Mouse (Mus musculus) cerebellum, postnatal 10 days (tissue): Measurements from ENCODE around the gene Edn1.
A peak's percentile ranks its signal among the peaks of the same experiment; 100 is the strongest.

ENCODE experiments used
- DNase-seq, 2 experiments: peaks; one replicate each; pipeline ENCODE4 v3.0.0; 2021; ENCODE audit warnings: mixed read lengths in 2 of 2

The Edn1 gene

DNA sequence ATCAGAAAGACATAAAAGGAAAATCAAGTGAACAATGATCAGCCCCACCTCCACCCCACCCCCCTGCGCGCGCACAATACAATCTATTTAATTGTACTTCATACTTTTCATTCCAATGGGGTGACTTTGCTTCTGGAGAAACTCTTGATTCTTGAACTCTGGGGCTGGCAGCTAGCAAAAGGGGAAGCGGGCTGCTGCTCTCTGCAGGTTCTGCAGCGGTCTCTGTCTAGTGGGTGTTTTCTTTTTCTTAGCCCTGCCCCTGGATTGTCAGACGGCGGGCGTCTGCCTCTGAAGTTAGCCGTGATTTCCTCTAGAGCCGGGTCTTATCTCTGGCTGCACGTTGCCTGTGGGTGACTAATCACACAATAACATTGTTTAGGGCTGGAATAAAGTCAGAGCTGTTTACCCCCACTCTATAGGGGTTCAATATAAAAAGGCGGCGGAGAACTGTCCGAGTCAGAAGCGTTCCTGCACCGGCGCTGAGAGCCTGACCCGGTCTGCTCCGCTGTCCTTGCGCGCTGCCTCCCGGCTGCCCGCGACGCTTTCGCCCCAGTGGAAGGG is at the start of gene Edn1:
Gene Edn1, plus strand, starts transcription at position 316 of the 561 bp plus-strand sequence.
- DNase-seq, result peak; percentile 26 to 33

DNA sequence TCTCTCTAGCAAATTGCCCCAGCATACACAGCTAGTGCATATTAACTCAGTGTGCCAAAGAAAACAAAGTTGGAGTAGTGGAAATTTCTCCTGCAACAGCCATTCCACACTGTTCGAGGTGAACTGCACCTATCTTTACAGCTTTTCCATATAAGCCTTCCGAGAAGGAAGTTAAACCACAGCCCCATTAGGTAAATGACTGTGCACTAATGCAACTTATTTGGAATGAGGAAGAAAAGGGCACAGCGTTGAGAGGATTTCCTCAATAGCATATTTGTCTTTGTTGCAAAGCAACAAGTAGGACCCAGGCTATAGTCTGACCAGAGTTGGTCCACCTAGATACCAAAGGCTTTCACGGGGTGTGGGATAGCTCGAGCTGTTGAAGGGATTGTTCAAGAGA is 47.5 kb upstream of the Edn1 start:
- DNase-seq, result no peak

DNA sequence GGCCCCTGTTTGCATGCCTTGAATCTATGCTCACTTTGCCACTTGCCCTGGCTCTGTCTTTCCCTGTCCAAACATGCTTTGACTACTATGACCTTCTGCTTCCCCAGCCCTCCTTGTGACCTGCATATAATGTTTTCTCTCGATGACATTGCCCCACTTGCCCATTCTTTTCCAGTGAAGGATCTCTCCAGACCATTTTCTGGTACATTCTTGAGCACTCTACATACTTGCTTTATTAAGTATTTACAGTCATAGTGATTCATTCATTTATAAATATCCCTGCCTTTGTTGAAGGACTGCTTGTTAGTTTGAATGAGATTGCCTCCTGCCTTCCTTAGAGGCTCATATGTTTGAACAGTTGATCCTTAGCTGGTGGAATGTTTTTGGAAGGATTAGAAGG is 46.2 kb upstream of the Edn1 start:
- no peak for DNase-seq

DNA sequence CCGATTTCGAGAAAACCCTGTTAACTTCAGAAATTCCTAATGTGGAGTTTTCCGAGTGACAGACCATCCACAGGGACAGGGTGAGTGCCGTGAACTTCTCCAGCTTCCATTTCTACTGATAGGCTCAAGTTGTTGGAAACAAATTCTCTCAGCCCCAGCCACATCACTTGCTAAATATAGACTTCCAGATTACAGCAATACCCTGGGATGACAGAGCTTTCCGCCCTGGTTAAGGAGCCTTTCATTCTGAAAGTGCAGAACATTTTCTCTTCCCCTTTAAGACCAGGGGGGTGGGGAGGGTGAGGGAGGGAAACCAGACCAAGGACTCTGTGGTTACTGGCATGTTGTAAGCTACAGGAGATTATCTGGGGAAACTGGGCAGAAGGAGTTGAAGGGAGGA is 42.9 kb upstream of the Edn1 start:
- no peak for DNase-seq

DNA sequence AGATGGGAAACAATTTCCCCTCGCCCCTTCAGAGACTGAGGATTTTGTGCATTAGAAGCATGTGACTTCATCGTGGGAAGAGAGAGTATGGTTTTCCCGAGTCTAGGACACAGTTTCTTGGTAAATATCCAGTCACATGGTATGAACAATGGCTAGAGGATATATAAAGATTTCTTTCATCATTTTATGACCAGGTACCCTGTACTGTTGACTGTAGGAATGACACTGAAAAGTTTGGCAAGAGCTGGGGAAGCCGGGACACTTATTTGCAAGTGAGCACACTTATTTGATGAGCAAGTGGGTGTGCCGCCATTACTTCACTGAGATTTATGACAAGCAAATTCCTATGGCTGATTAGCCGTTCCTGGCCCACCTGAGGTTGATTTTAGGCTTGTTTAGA is 40.6 kb upstream of the Edn1 start:
- no peak for DNase-seq

DNA sequence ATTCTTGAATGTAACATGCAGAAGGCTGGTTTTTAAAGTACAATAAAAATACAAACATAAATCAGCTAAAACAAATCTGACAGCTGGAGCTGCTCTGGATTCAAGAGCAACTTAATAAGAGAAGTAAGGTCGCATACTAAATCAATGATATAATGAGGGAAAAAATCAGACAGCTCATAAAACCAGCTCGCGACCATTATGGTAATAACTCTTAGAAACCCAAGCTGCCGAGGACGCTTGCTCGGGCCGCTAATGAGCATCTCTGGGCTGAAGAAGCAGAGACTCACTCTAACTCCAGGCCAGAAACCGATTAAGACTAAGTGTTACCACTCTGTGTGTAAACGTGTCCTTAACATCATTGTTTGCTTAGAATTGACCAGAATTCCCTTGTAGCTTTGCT is 31.2 kb upstream of the Edn1 start:
- DNase-seq, result no peak

DNA sequence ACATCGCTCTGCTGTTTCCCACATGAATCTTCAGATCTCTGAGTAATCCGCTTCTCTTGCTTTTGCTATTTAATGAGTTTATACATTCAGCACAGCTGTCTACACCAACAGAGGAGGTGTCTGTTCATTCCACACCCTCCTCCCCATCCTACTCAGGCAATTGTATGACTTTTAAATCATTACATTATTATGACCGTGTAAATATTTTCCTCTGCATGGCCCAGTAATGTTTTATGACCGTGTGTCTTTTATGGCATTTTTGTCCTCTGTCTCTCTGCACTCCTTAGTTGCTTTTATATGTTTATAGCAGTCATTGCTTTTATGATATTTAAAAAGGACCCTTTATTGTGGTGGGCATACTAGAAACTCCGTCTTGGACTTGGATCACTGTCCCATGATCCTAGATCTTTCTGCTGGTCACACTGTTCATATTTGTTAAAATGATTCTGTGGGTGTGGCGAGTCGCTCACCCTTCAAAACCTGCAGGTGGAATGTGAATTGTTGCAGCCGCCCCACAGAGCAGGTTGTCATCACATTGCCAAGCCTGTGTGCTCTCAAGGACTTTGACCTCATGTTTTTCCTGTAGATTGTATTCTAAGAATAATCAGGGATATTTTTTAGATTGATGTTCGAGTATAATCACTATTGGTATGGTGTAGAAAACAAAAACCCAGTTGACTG is 24.4 kb upstream of the Edn1 start:
- DNase-seq, result no peak

DNA sequence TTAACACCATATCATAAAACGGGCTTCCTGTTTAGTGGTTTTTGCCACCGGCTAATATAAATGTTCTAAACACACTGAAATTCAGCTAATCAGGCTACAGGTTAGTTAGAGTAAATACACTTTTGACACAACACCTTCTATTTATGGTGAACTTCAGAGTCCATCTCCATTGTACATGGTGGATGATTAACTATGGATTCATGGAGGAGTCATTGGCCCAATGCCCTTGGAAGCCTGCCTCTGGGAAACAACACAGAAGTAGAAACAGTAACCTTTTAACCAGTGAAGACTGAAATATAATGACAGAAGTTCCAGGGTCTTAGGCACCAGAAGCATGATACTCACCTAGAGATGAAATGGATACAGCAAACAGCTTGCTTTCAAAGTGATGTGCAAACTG is 23.5 kb upstream of the Edn1 start:
- DNase-seq, result no peak

DNA sequence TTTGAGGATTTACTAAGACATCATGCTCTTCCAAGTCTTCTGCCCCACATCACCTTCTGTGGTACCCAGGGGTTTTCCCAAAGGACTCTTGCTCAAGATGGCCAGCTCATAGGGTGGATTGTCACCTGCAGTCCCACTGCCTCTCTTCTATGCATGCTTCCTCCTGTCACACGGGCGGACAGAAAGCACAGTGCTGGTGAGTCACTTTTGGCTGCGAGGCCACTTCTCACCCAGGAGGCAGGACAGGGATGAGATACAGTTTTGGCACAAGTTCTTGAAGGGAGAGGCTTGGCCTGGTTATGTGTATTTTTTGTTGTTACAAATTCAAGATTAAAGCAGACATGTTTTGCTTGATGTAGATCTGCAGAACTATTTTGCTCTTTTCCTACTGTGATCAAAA is 15.4 kb upstream of the Edn1 start:
- no peak for DNase-seq

DNA sequence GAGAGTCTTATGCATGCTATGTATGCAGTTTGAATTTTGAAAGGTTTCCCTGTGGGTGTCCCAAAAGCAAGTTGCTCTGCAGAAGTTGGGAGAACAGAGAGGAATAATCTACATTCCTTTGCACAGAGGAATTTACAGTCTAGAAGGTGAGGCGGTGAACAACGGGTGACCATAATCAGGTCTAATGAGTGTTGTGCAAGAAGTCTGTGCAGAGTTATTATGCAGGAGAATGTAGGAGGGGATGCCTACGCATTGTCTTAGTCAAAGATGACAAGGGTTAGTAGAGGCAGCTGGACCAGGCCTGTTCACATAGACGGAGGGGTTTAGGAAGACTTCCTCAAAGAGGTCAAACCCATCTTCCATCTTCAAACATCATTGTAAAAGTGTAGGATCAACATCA is 14.5 kb upstream of the Edn1 start:
- no peak for DNase-seq

DNA sequence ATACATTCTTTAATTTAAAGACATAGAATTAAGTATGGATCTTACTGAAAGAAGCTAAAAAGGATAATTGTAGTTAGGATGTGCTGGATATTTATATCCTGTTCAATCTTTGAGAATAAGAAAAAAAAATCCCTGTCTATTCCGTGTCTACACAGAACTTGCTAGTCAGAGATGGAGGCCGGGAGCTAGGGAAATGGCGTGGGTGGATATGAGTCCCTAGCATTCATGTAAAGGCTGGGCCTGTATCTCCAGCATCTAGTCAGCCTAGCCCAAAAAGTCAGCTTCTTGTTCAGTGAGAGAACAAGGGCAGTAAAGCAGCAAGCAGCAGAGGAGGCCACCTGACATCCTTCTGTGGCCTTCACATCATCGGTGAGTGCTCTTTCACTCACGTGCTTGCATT is 8.7 kb upstream of the Edn1 start:
- DNase-seq, result no peak

DNA sequence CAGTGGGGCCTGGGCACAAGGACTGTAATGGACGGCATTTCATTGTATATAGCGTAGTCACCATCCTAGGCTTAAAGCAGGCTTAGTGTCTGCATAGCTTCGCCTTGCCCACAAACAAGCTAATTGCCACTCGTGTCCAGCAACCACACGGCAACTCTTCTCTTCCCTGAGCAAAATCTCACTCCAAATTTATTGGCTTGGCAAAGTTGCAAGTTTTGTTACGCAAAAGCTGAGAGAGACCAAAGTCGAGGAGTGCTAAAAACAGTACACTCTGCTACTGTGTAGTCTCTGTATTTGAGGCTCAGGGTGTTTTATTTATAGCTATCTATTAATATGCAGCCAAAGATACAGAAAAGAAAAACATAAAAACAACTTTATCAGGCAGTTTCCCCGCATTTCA is 3.0 kb upstream of the Edn1 start:
- no peak for DNase-seq

DNA sequence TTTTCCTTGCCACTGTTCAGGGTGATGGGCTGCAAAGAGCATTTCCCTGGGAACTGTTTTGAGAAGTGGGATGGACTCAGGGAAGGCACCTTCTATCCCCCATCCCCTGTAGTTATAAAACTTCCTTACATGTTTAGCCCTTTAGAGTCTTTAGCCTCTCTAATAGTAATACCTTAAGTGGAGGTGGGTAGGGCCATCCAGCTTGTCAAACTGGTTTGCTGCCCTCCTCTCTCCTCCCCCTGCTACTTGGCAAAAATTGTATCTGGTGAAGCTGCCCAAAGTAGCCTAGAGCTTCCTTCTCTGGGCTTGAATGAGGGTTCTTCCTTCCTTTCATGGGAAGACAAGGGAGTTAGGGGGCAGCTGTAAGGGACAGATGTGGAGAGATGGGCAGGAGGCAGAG is 2.5 kb upstream of the Edn1 start:
- DNase-seq, result no peak

DNA sequence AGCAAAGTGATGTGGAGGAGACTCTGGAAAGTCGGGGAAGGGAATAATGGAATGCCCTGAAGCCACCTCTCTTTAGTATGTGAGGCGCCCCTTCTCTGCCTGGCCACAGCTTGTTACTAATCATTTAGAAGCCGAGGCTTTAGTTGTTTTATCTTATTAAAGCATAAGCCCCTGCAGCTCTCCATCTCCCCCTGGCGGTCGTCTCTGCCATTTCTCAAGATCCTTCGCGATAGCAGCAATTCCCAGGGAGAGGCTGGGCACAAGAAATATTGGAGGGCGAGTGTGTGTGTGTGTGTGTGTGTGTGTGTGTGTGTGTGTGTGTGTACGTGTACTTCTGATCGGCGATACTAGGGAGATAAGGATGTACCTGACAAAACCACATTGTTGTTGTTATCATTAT is 709 bp upstream of the Edn1 start:
- peak; percentile 90 to 92 for DNase-seq

DNA sequence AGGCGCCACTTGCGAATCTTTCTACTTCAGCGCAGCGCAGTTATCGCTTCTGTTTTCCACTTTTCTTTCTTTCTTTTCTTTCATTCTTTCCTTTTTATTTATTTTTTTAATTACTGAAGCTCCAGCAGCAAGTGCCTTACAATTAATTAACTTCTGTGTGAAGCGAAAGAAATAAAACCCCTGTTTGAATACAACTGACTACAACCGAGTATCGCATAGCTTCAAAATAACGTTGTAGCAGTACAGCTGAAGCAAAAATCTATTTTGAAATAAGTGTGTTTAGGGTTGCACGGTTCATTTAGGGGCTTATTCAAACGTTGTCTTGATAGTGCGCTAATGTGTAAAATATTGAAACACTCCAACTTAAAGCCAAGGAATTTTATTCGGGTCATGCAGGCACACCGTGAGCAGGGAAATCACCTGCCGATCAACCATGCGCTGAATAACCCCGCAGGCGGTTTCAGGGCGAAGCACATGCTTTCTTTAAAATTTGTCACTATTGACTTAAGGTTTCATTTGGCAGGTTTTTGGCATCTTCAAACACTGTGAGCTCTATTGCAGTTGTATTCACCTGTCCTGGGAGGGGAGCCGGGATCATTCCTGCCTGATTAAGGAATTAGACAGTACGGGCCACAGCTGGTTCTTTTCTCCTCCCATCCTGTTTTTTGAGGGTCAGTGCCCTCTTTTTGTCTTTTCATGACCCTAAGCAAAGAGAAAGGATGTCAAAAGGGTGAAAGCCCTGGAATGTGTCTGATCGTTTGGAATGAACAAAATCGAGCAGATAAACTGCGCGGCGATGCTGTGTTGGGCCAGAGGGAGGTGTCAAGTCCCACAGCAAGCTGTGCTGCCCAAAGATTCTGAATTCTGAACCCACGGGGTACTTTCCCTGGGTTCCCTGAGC is 935 bp downstream of the Edn1 start:
- DNase-seq, result peak in 1 of 2 experiments; percentile 15

DNA sequence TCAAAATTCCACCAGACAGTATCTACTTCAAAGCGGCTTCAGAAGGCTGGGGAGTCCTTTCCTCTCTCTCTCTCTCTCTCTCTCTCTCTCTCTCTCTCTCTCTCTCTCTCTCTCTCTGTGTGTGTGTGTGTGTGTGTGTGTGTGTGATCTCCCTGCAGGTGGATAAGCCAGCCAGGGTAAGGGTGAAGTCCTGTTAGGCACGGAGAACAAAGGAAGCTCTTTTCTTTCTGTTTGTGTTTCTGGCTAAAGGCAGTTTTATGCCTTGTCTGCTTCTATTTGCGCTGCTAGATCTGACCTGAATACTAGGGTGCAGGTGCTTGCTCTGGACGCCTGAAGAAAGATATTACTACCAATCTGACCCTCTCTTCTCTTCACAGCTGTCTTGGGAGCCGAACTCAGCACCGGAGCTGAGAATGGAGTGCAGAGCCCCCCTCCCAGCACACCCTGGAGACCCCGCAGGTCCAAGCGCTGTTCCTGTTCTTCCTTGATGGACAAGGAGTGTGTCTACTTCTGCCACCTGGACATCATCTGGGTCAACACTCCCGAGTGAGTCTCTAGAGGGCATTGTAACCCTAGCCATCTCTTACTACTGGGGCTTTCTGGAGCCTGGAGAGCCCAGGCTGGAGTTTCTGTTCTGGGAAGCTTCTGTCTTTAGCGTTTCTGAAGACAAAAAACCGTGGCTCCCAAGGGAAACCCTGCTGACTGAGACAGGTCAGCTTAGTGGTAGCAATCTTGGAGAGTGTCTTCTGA is 2.1 kb downstream of the Edn1 start:
- DNase-seq, result no peak

DNA sequence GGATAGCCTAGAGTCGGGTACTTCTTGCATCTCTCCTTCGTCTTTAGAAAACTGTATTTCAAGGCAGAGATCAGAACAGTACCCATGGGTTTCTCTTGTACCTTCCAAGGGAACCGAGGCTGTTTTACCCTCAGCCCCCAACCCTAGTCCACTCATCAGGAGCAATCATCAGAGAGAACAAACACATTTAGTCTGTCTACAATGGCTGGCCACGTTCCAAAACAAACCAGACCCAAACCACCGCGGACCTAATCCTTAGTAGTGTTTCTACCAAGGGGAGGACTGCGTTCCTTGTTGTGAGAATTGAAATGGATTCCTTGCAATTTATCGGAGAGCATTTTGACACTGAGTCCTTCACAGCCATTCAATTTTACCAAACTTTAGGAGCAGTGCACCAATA is 2.9 kb downstream of the Edn1 start:
- no peak for DNase-seq

DNA sequence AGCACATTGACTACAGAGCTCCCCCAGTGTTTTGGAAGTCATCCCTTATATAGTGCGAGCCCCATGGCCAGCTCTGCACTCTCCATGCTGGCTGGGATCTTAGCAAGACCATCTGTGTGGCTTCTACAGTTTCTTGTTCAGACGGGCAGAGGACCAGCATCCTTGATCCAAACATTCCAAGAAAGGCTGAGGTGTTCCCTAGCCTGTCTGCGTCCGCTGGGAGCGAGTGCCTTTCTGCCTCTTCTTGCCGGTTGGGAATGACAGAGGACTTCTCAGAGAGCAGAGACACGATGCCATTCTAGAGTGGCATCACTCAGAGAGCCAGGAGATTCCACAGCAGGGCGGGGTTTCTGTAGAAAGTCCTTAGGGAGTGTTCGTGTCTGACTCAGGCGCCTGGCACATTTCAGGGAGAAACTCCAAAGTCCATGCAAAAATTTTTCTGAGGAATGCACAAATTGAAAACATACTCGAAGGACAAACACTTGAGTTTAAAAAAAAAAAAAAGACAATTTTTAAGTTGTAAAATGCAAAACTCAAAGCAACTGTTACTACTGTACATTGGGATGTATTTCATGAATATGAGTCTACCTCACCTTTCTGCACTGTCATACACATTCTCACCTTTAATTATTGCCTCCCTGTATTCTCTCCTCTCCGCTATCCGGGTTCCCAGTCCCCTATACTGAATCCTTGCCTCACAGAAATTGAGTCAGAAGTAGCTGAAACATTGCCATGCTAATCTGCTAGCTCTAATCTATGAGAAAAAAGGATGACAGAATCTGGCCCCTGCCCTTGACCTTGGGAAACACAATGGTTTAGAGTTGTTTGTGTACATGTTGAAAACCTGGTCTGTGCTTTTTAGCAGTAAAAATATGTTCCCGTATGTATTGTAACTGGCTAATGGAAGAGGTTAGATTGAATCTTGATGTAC is 5.9 kb downstream of the Edn1 start:
- peak in 1 of 2 experiments; percentile 33 for DNase-seq

DNA sequence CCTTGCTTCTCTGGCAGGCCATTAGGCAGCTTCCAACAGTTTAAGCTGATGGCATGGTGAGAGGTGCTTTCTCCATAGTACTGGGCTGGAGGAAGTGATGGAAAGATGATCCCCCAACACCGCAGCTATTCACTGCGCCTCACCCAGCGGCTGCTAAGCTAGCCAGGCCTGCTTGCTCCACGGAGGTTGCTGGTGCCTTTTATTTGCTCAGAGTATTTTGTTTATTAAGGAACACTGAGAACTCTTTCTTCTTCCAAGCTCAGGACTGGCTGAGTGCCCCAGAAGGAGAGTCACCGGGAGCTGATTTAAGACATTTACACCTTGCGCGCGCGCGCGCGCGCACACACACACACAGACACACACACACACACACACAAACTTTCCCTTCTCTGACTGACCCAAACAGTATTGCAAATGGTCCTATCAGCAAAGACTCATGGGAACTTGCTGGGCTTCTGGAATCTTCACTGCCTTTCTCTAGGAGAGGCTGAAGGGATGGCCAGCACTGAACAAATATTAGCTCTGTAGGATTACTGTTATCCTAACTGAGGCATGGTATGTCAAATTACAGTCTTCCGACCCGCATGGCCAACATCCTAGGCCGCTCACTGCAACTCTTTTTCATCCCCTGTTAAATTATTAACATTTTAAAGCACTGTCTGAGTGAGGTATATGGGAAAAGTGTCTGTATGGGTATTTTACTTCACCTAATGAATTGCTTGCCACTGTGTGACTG is 7.3 kb downstream of the Edn1 start:
- no peak for DNase-seq

DNA sequence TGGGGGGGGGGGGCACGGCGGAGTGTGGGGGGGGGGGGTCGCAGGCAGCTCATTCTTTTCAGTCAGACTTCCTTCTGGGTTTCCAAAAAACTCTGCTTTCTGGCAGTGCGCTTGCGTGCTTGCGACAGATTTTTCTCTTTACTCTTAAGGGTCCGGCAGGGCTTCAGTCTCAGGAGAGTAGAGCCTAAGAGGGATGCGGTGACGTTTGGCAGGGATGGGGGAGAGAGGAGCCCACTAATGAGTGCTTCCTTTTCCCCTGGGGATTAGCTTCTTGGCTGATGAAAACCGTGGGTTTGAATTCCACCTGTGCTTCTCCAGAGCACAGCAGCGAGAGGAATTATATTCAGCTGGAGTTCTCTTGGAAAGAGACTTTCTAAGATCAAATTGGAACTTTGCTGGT is 8.5 kb downstream of the Edn1 start:
- DNase-seq, result no peak

DNA sequence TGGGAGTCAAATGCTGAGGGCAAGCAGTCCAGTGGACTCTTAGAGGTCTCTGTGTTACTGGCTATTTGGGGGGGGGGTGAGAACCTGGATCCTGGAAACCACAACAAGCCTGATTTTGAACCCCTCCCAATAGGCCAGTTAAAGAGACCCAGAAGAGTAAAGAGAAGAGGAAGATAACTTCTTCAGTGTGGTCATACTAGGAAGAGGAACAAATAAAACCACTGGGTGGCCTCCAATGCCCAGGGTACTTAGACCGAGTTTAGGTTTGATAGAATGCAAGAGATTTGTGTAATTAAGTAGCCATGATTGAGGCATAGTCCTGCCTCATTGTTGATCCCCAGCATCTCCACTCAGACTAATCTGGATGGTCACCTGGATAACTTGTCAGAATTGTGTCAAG is 14.4 kb downstream of the Edn1 start:
- no peak for DNase-seq

DNA sequence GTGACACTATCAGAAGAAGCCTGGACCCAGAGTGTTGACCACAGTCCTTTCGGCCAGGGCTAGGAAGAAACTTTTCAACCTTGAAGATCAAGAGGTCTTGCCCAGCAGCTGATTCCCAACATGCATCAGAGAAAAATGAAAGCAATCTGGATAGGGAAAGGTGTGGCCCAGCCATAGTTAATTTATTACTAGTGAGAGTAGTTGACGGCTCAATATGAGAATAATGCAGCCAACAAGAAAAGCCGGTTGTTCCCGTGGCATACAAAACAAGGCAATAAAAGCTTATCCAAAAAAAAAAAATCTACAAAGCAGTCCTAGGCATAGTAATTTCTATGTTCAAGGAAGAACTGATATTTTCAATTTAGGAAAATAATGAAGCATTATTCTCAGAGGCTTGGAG is 16.5 kb downstream of the Edn1 start:
- DNase-seq, result no peak
